Mouse (Mus musculus): Measurements from ENCODE around the gene Gnai1.

Gene Gnai1

DNA sequence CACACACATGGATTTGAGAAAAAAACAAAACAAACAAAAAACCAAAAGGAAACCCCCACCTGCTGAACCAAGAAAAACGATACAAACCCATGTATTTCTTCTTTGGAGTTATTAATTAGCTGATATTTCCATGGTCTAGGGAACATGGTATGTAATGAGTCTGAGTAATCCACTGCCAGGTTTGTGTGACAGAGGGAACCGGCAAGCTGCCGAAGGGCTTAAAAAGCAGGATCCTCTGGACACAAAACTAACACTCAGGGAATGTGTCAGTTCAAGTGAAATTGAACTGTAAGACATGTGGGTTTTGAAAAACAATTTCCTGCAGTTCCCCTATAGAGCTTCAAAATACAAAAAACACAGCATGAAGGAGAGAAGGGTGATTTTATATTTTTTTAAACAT lies 72.1 kb downstream of the Gnai1 start:
- no peak for DNase-seq (ENCODE audit: extremely low spot score)

GRCm38 (mm10) chr5:18282095-18282494 lies 78.1 kb downstream of the Gnai1 start:
- no peak for DNase-seq (ENCODE audit: extremely low spot score)

DNA sequence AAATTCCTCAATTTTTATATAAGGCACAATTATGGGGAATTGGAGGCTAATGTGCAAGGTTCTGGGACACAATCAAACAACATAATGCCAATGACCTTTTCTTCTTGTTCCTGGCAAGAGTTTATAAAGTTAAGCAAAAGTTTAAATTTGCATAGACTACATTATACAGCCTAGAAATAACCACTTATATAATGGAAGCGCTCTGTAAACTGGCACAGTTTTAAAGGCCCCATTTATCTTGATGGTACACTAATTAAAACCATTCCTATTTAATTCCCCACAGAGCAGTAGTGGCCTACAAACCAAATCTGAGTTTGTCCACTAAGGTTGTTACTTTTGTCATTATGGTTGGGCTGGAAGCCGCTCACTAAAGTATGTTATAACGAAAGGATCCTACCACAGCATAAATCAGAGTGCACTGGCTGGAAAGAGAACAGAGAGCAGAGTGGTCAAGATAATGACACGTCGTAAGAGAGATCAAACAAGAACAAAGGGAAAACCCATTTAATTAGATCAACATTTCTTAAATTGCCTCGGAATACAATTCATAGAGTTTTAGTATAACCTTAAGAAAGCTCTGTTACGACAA lies 85.7 kb downstream of the Gnai1 start:
- no peak for DNase-seq (ENCODE audit: extremely low spot score)

- no peak for DNase-seq (ENCODE audit: extremely low spot score)
These were observed 86.6 kb downstream of the Gnai1 start for GRCm38 (mm10) chr5:18273291-18274284.

GRCm38 (mm10) chr5:18250379-18251017 lies 109.7 kb downstream of the Gnai1 start:
- DNase-seq (ENCODE audit: extremely low spot score) = no peak

GRCm38 (mm10) chr5:18249132-18249531 lies 111.0 kb downstream of the Gnai1 start:
- DNase-seq (ENCODE audit: extremely low spot score) = no peak

GRCm38 (mm10) chr5:18229396-18229795 lies 130.8 kb downstream of the Gnai1 start:
- no peak for DNase-seq (ENCODE audit: extremely low spot score)

GRCm38 (mm10) chr5:18228866-18229265 lies 131.3 kb downstream of the Gnai1 start:
- DNase-seq (ENCODE audit: extremely low spot score) = no peak

DNA sequence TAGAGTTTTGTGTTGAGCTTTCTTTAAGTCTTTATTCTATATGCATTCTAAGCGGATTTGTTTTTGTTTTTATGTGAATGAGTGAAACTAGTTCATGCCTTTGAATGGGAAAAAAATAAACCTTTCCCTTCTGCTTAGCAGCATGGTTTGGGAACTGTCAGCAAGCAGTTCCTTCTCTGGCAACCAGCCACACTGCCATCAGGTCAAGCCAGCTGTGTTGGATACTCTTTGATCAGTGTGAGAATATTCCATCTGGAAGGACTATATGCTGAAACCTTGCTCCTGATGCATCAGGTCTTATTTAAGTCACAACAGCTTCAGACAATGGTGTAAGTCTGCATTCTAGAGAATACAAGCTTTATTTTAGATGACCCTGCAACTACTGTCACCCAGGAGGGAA lies 139.3 kb downstream of the Gnai1 start:
- no peak for DNase-seq (ENCODE audit: extremely low spot score)

DNA sequence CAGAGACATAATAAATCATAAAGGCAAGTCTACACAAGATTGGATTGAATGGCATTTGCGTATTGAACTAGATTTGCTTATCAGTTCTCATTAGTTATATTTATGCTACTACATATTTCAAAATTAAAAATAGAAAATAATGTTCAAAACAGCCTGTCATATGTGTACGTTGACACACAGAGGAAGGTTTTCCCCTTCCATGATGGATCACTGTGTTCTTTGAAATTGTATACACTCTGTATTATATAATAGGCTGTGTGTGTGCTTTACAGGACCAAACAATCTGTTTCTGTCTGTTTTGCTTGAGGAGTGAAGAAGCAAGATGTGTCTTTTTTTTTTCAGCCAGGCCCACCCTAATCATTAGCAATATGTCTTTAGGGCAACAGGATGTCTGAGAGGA lies 141.9 kb downstream of the Gnai1 start:
- no peak for DNase-seq (ENCODE audit: extremely low spot score)

DNA sequence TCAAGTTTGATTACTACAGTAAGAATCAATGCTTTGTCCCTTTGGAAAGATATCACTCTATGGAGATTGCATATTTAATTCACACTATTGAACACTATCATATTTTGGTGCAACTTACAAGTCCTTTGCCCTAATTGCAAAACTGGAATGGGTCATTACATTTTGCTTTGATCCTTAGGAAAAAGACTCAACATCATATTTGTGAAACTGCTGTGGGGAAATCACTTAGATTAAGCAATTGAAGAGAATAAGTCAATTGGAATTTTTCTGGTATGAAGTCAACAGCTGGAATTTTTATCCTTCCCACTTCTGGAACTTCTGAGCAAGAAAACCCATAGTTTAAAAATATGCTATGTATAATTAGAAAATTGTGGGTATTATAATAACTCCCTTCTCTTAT lies 142.3 kb downstream of the Gnai1 start:
- no peak for DNase-seq (ENCODE audit: extremely low spot score)
